Mouse (Mus musculus) common myeloid progenitor, adult 5-6 weeks (primary cell): ENCODE data around the gene Slc16a6. TPM values are rescaled to one million over a fixed set of nuclear protein-coding genes. Genes with fewer than 3 reads are reported as not detected.

ENCODE experiments used
- ATAC-seq: replicated peaks from 2 replicates; pipeline ENCODE4 v1.8.0; 2016; ENCODE audit warnings: low read depth, mild to moderate bottlenecking, moderate TSS enrichment, inconsistent platforms; ENCODE audit not compliant: poor library complexity, severe bottlenecking
- total RNA-seq: library from RNA; stranded (forward); fragments of 200-1000, 187-1606 nt; gene quantifications from 2 replicates; pipeline ENCODE4 v1.2.3, GENCODE M21; 2017

The Slc16a6 gene
- total RNA-seq, 1 experiment from 2014 or later: 12.8 TPM

DNA sequence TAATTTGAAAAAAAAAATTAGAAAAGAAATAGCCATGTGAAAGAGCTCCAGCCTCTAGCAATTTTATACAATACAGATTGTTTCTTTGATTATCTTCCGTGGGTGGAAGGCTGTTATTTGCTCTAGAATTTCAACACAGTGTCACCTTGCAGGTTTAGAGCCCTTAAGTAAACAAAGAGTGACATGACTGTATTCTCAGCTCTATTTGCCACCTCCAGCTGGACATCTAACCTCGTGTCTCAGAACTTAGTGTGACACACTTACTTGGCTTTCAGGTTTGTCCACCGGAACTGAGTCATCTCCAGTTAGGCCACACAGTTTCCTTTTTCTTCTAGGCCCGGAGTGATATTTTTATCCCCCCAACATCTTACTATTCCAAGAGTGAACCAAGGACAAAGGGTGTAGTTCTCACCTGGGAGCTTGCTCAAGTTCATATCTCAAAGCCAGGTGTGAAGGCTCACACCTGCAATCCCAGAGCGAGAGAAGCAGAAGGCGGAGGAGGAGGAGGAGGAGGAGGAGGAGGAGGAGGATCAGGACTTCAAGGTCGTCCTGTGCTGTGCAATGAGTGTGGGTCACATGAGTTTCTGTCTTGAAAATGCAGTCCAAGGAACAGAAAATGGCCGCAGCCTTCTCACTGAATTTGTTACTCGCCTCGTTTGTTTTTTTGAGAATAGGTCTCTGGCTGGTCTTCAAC is 14.7 kb upstream of the Slc16a6 start:
- ATAC-seq: peak; percentile 50

DNA sequence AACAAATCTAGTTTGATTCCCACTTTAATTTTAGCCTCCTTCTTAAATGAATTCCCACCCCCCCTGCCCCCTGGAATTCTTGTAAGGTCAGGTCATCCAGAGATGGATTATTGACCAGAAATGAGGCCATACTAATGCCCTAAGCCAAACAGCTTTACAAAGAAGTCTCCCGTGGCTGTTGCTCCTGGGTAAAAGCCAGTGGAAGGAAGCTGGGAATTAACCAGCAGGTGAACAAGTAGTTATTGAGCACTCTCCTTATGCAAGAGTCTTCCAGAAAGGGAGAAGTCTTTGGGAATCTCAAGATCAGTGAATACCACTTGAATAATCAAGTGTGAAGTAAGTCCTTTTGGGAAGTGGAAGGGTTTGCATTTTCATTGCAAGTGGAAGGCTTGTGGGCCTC is 13.7 kb upstream of the Slc16a6 start:
- ATAC-seq: no peak

DNA sequence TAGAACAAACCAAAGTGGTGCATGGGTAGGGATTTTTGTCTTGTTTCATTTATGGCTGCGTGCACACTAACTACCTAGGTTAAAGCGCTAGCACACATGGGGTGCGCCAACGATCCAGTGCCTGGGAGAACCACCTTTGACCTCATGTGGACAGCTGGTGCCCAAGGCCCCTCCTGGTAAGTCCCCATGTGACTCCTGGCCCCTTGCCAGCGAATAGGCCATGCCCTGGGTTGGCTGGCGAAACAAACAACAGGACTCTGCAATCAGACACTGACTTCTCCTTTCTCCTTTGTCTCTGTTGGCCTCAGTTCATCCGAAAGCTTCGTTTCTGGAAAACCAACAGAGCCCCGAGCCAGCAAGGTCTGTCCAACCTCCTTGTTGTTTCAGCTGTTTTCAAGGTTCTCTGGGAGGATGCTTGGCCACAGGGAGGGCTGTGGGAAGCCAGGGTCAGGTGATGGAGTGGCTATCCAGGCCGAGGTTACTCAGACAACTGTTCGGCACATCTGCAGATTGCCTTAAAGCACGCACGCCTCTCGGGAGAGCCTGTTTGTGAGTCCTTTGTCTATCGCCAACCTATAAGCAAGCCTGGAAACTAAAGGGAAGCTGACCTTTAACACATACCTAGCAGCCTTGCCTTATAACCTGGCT is 12.1 kb upstream of the Slc16a6 start:
- no peak for ATAC-seq

DNA sequence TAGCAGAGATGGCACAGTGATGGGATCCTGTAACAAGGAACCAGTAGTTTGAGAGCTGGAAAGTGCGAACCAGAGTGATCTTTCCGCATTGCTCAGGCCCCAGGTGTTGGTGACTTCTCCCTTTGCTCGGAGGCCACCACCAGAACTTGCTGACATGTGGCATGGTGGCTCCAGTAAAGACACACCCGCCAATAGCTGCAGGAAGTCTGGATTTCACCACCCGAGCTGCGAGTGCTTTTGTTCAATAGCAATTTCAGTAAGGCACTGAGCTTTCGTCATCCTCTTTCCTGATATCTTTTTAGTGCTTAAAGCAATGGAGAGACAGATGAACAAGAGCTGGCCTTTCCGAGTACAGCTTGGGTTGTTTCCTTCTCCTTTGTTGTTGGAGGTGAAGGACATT is 7.0 kb upstream of the Slc16a6 start:
- ATAC-seq: peak; percentile 45

DNA sequence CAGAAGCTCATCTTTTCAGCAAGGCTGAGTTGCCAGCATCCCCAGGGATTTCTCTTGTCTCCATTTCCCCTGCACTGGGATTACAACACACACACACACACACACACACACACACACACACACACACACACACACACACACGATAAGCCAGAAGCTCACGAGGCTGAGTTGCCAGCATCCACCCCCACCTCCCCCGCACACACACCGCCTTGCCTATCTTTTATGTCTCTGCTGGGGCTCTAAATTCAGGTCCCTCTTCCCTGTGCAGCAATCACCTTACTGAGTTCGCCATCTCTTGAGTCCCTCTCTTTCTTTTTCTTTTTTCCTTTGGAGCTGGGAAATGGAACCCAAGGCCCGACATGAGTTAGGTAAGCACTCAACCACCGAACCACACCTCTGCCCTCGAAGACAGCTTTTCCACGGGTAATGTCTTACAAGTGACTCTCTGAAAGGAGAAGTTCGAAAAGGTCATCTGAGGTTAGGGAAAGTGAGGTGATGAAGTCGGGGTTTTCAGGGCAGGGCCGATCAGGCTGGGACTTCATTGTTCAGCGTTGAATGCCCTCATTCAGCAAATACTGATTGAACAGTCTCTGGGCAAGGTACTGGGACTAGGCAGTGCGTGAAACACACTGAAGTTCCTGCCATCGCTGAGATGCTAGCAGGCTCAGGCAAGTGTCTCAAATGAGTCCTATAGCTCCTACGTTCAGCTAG is 6.3 kb upstream of the Slc16a6 start:
- ATAC-seq: peak; percentile 65

DNA sequence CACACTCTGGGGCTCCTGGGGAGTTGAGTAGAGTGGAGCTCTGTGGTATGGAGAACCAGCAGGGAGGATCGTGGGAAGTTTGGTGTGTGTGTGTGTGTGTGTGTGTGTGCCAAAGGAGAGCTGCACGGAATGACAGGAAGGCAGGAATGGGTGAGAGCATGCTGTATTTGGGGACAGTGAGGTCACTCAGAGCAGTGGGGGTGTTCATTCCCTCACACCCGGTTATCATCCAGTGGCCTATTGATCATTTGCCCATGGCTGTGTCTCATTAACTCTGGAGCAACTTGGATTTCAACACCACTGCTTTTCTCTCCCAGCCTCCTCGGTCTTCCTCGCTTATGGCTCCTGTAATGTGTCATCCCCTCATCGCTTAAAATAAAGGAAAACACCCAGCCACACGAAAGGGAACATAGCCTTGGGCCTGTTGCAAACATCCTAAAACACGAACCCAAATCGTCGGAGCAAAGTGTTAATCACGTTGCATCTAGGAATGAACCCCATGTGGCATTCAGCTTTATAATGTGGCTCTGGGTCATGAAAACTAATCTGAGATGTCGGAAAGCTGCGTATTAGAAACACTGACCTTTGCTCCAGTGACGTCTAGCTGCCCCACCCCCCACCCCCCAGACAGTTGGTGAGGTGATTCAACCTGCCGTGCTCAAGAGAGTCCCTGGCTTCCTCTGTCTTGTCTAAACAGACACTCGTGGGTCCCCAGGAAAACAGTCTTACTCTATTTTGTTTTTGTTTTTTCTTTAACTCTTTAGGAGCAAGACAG is 4.4 kb upstream of the Slc16a6 start:
- no peak for ATAC-seq

DNA sequence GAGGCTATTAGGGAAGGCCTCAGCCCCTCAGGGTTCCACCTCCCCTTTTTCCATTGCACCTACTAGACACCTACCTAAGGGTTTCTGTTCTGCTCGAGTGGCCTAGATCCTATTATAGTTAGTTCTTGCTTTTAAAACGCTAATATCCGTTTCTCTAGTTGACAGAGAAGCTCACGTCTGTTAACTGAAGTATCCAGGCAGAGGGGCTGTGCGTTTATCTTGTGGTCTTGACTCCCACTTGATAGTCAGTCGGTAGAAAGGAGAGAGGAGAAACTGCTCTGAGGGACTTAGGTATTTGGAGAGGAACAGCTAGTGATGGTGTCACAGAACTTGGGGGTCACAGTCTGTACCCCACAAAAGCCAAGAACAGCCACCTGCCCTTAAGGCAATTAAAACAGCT is 3.3 kb upstream of the Slc16a6 start:
- no peak for ATAC-seq

DNA sequence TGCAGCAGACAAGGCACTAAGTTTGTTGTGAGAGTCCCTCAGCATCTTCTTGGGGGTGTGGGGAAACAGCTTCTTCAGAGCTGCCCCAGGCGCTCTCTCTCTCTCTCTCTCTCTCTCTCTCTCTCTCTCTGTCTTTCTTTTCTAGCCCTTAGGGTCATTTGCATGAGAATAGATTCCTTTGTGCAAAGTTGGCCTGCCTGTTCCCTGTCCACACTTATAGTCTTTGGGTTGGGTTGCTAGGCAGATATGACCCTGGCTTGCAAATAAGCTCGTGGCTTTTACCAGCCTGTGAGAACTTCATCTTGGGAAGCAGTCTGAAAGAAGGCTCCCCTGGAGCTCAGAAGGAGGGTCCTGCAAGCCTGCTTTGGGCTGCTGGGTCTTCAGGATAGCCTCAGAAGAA is 2.8 kb upstream of the Slc16a6 start:
- ATAC-seq: no peak

DNA sequence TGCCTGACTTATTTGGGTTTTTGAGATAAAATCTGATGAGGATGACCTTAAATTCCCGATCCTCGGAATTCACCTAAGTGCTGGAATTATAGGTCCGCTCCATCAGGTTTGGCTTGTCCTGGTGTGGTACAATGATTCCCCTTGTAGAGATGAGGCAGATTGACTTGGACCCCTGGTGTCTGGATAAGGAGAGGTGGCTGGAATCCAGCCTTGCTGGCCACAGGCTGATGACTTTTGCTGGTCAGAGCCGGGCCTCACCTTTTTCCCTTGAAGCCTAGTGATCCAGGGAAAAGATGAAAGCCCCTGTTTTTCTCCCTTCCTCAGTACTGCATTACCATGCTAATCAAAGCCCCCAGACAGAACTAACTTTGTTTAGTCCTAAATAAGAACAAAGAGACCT is 2.3 kb upstream of the Slc16a6 start:
- ATAC-seq: no peak

DNA sequence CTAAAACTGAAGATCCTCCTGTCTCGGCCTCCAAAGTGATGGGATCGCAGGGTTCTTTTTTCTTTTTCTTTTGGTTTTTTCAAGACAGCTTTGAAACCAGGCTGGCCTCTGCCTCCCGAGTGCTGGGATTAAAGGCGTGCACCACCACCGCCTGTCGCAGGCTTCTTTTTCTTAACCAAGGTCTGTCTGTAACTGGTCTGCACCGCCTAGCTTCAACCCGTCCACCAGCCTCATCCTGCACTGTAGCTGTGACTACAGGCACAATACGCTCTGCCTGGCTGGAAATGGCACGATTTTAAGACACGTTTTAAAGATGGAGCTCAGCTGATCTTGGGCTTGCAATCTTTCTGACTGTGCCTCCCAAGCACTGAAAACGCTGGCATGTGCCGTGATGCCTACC is 1.4 kb upstream of the Slc16a6 start:
- ATAC-seq: no peak

DNA sequence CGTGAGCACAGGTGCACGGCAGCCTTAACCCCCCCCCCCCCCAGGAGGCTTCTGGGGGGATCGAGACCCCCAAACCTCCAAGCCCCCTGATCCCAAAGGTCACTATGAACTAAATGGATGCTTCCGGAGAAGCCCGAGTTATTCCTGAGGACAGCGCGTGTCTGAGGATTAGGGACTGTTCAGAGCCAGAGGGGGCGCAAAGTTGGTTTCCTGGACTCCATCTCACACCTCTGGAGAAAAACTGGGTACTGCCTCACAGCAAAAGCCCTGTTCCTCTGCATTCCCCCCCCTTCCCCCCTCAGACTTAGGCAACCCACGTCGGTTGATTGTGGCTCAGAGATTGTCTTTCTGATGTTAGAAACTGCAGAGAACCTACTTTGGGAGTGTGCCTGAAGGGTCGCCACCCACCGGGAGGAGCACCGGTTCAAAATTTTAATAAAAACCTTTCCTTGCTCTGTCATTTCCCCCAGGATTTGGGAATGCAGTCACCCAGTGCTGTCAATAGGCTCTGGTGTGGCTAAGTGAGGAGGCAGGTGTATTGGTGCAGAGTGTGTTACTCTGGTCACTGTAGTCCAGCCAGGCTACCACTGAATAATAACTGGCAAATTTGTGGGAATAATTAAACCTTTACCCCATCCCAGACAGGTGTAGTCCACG is 816 bp upstream of the Slc16a6 start:
- 0 out of 2 replicates have a peak, but pooled peaks have one; percentile 6 for ATAC-seq

DNA sequence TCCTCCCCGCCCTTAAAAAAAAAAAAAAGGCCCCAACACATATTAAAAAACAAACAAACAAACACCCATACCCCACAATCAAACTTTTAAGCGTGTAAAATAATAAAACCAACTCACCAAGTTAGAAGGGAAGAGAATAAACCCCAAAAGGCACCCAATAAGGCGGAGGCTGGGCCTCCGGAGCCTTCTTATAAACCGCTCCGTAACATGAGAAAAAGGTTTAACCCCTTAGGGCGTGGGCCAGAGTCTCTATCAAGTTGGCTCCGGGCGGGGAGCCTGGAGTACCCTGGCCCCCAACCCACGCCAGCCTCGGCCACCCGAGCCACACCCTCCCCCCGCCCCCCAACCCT is 602 bp downstream of the Slc16a6 start:
- peak; percentile 16 for ATAC-seq

DNA sequence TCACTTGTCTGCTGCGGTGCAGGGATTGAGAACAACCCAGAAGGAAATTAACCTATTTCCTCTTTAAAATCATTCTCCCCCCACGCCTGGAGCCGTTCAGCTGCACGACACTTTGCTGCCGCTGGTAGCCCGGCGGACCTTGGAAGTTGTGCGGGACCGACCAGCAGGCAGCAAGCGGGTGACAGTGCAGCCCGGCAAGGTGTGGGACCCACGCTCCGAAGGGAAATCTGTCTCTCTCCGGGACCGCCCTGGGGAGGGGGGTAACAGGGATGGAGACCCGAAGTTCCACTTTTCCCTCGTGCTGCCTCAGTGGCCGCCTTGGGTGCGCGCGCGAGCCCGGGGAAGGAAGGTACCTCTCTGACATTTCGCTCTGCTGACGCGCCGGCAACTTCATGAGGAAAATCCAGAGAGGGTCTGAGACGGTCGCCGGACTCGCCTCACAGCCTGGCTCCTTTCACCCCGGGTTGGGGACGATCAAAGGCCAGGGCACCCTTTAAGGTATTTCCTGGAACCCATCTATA is 1.2 kb downstream of the Slc16a6 start:
- peak; percentile 18 for ATAC-seq

DNA sequence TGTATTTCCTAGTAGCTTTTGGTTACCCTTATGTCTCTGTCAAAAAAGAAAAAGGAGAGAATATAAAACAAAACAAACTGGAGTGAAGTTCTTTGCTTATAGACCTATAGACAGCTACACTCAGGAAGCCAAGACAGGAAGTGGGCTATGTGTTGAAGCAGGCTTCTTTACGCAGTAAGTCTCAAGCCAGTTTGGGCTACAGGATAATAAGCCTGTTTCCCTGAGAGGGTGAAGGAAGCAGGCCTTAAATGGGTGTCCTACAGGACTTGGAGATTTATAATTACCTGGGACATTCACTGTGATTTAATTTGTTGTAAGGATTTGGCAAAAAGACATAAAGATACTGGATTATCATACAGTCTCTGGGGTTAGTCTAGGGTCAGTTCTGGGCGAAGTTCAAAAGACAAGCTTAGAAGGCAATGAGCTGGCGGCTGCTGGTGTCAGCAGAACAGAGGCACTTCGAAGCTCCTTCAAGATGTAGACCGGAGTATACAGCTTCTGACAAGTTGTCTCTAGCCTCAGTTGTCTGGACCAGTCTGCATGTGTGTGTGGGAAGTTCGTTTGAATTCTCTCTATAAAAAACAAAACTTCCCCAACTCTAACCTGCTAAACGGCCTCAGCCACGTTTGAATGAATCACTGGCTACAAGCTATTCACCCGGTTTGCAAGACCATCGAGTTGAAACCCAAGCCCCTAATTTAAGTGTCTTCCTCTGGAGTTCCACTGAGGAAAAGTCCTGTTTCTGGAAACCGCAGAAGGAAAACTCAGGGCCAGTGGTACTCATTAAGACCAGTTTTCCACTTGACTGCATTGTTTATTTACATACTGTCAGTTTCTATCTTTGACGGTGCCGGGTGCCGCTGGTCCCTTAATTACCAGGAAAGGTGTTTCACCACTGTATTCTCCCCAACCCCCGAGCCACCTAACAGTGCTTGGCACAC is 2.2 kb downstream of the Slc16a6 start:
- no peak for ATAC-seq

DNA sequence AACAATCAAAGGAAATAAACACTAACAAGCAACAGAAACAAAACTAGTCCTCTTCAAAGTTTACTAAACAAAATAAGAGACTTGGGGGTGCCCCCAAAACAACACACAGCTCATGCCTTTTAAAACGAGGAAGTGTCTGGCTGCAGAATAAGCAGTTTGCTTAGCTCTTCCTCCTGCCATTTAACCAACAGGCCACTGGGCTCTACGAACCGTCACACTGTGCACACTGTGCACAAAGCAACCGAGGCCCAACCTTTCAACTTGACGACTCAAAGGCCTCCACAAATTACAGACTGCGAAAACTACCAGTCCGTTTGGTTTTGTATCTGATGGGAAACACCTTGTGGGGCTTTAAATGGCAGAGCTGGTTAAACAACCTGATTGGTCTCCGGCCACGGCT is 3.2 kb downstream of the Slc16a6 start:
- no peak for ATAC-seq

DNA sequence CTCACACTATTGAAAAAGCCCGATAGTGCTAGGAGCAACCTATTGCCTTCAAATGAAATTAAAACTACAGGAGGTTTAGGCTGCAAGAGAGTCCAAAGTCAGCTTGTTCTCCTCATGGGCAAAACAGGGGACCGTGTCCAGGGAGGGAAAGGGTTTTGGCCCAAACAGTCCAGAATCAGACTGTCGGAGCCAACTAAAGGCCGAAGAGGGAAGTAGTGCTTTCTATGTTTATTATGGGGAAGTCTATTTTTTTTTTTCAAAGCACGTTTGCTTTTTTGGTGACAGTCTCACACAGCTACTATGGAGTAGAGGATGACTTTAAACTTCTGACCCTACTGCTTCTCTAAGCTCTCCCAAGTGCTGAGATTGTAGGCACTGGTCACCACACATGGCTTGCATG is 5.3 kb downstream of the Slc16a6 start:
- no peak for ATAC-seq

DNA sequence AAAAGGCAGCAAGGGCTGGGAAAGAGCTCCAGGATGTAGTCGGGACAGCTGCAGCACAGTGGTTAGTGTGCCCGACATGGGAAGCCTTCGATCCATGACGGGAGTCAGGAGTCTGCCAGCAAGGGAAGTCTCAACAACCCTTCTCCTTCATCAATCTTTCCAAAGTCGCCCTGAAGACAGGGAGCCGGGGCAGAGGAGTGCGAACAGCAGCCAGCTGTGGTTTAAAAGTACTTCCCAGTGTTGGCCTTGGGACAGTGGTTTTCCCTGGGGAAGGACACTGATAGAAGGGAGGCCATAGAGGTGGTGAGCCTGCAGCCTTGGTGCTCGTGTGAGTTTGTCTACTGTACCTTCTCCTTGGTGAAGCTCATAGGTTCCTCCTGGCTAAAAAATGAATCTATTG is 6.4 kb downstream of the Slc16a6 start:
- ATAC-seq: no peak

DNA sequence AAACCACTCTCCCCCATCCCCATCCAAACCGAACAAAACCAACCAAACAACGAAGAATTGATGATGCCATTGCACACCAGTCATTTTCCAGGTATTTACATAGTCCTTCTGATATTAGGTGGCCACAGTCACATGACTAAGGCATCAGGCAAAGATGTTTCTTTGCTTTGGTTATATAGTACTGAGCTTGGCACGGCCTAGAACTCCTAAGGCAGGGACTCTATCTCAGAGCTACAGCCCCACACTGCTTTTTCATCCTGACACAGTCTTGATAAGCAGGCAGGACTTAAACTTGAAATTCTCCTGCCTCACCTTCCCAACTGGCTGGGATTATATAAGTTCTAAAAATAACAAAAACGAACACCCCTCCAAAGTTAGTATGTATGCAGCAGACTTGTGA is 8.3 kb downstream of the Slc16a6 start:
- ATAC-seq: no peak; the same call in 1 of the 2 replicates

DNA sequence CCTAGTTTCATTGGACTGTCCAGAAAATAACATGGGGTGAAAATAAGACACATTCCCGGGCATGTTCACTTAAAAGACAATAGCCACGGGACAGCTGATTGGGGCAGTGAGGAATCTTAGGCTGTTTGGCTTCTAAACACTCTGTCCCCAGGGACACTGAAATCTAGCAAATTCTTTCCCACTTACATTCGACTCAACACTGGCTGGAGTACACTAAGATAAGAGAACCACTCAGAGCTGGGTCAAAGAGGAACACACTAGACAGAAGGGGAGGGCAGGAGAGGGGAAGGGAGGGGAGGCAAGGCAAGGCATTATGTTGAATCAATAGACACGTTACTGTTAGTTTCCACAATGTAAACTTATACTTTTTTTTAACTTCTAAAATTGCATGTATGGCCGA is 12.8 kb downstream of the Slc16a6 start:
- peak; percentile 54; the same call in 1 of the 2 replicates for ATAC-seq
